Mouse (Mus musculus): ENCODE results near the gene Ugt2a2. TPM values are rescaled to one million over a fixed set of nuclear protein-coding genes. Genes with fewer than 3 reads are reported as not detected.
"Not testable (repeated sequence)": the region's sequence is repeated elsewhere in the genome, so short reads cannot be mapped to it uniquely, and the experiment has no call there.

The Ugt2a2 gene
- total RNA-seq (2012; rRNA removed) (not detected in 2 replicates), total RNA-seq (2014; rRNA removed) (not detected in 2 replicates), polyA plus RNA-seq (2012; ENCODE audit: insufficient read length, low read depth) (not detected in 2 replicates)

DNA sequence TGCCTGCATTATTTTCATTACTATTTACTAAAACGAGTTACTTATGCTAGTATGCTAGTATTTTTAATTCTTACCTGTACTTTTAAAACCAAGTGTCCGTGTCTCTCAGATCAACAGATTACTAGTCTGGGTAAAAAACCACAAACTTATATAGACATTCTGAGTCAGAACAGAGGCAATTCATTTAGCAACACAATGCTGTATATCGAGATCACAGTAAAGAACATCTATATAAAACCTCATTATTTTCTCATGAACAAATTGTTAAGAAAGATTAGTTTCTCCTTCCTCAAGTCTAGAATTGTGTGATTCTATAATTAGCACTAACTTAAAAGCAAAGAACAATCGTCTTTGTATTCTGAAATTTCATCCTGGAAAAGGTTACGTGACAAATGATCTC lies at the start of gene Ugt2a2:
Ugt2a2 (minus strand) TSS at position 101 of the 400 bp plus-strand sequence.
- in situ Hi-C loops (cut with MboI; ENCODE audit: low pct_ligation_motif_present, low pct_unique_long_range_greater_than_20kb, low sequenced_read_pairs): no loop called here

DNA sequence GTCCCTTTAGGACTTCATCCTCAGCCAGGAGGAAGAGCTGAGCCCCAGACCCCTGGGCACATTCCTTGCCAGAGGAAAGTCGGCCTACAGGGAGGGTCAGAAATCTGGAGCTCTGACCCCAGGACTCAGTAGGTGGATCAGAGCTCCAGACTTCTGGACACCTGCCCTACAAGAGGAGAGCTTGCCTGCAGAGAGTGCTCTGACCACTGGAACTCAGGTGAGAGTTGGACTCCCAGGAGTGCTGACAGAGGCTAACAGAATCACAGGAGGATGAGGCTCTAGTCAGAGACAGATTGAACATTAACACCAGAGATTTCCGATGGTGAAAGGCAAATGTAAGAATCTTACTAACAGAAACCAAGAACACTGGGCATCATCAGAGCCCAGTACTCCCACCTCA lies 41.5 kb upstream of the Ugt2a2 start:
- dilution Hi-C loops (cut with MboI; ENCODE audit: extremely low pct_ligation_motif_present, extremely low pct_unique_long_range_greater_than_20kb, low sequenced_read_pairs); H3K36me3 ChIP-seq (replicated peaks in 1 of 2; ENCODE audit: control insufficient read depth in 1 of 2, insufficient read depth in 1 of 2, low read length in 1 of 2); H3K27me3 ChIP-seq (replicated peaks); H3K27ac ChIP-seq (ENCODE audit: insufficient read depth, low read depth); H3K9ac ChIP-seq (ENCODE audit: insufficient read depth, low read depth); H3K9me3 ChIP-seq (replicated peaks; ENCODE audit: low read length); H3K4me2 ChIP-seq (ENCODE audit: insufficient read depth, low read depth, poor library complexity, severe bottlenecking); H3K79me2 ChIP-seq (replicated peaks; ENCODE audit: control insufficient read depth, extremely low read depth, insufficient read depth, poor library complexity, severe bottlenecking); DNase-seq (ENCODE audit: extremely low read depth); in situ Hi-C loops (cut with MboI; ENCODE audit: low pct_ligation_motif_present, low pct_unique_long_range_greater_than_20kb, low sequenced_read_pairs); H3K4me1 ChIP-seq (ENCODE audit: control insufficient read depth in 1 of 2, insufficient read depth in 2 of 2); H3K4me3 ChIP-seq (replicated peaks in 1 of 3; ENCODE audit: low read depth in 2 of 3, low read length in 2 of 3, poor library complexity in 1 of 3): not testable (repeated sequence)

More for the DNA sequence above, at the start of gene Ugt2a2:
- Histone ChIP-seq H3K79me2 (replicated peaks; ENCODE audit: control insufficient read depth, extremely low read depth, insufficient read depth, poor library complexity, severe bottlenecking) (no peaks in the 10 kb centered on the region), H3K9me3 (replicated peaks; ENCODE audit: low read length) (no peaks in the 10 kb centered on the region), H3K27ac (ENCODE audit: insufficient read depth, low read depth) (no peak within 1 kb of the TSS), H3K36me3 (replicated peaks in 1 of 2; ENCODE audit: control insufficient read depth in 1 of 2, insufficient read depth in 1 of 2, low read length in 1 of 2) (no peaks in the 10 kb centered on the region), H3K9ac (ENCODE audit: insufficient read depth, low read depth) (no peak within 1 kb of the TSS), H3K4me1 (ENCODE audit: control insufficient read depth in 1 of 2, insufficient read depth in 2 of 2) (no peaks in the 10 kb centered on the region), H3K27me3 (replicated peaks) (no peaks in the 10 kb centered on the region), H3K4me2 (ENCODE audit: insufficient read depth, low read depth, poor library complexity, severe bottlenecking) (no peak within 1 kb of the TSS), H3K4me3 (replicated peaks in 1 of 3; ENCODE audit: low read depth in 2 of 3, low read length in 2 of 3, poor library complexity in 1 of 3) (no peak within 1 kb of the TSS)
- no peak for TF ChIP-seq ZNF384 (IDR thresholded peaks at IDR 0.05; ENCODE audit: low read depth, low read length)
- TF ChIP-seq HCFC1 (IDR thresholded peaks at IDR 0.05; ENCODE audit: low read depth, low read length): no peak
- TF ChIP-seq CHD2 (IDR thresholded peaks at IDR 0.05; ENCODE audit: low read length): no peak
- TF ChIP-seq BHLHE40 (IDR thresholded peaks at IDR 0.05; ENCODE audit: low read depth, low read length): no peak
- TF ChIP-seq NELFE (IDR thresholded peaks at IDR 0.05; ENCODE audit: low read depth, low read length): no peak
- TF ChIP-seq MAZ (IDR thresholded peaks at IDR 0.05; ENCODE audit: low read depth, low read length): no peak
- TF ChIP-seq RCOR1 (conservative IDR thresholded peaks at IDR 0.05; ENCODE audit: low read depth, low read length): no peak
- TF ChIP-seq SIN3A (IDR thresholded peaks at IDR 0.05; ENCODE audit: low read length): no peak
- no peak for TF ChIP-seq EP300 (IDR thresholded peaks at IDR 0.05; ENCODE audit: low read length)
- no peak for TF ChIP-seq TBP (conservative IDR thresholded peaks at IDR 0.05; ENCODE audit: low read depth, low read length)
- TF ChIP-seq ZC3H11A (IDR thresholded peaks at IDR 0.05; ENCODE audit: low read depth, low read length): no peak
- TF ChIP-seq KAT2A (IDR thresholded peaks at IDR 0.05; ENCODE audit: insufficient replicate concordance, low read length): no peak
- TF ChIP-seq MYC (IDR thresholded peaks at IDR 0.05; ENCODE audit: low read depth, low read length): no peak
- no peak for DNase-seq (ENCODE audit: extremely low read depth)
- dilution Hi-C loops (cut with MboI; ENCODE audit: extremely low pct_ligation_motif_present, extremely low pct_unique_long_range_greater_than_20kb, low sequenced_read_pairs): no loop called here

- Histone ChIP-seq H3K4me2 (ENCODE audit: insufficient read depth, low read depth, poor library complexity, severe bottlenecking) (no peak overlapping the region), H3K27ac (ENCODE audit: insufficient read depth, low read depth) (no peak overlapping the region), H3K79me2 (replicated peaks; ENCODE audit: control insufficient read depth, extremely low read depth, insufficient read depth, poor library complexity, severe bottlenecking) (no peaks in the 10 kb centered on the region), H3K4me3 (replicated peaks in 1 of 3; ENCODE audit: low read depth in 2 of 3, low read length in 2 of 3, poor library complexity in 1 of 3) (no peak overlapping the region), H3K9ac (ENCODE audit: insufficient read depth, low read depth) (no peak overlapping the region), H3K9me3 (replicated peaks; ENCODE audit: low read length) (no peaks in the 10 kb centered on the region), H3K4me1 (ENCODE audit: control insufficient read depth in 1 of 2, insufficient read depth in 2 of 2) (no peaks in the 10 kb centered on the region), H3K36me3 (replicated peaks in 1 of 2; ENCODE audit: control insufficient read depth in 1 of 2, insufficient read depth in 1 of 2, low read length in 1 of 2) (no peaks in the 10 kb centered on the region), H3K27me3 (replicated peaks) (no peaks in the 10 kb centered on the region)
- TF ChIP-seq NRF1 (IDR thresholded peaks at IDR 0.05; ENCODE audit: low read depth, low read length): no peak
- dilution Hi-C loops (cut with MboI; ENCODE audit: extremely low pct_ligation_motif_present, extremely low pct_unique_long_range_greater_than_20kb, low sequenced_read_pairs): no loop called here
- in situ Hi-C loops (cut with MboI; ENCODE audit: low pct_ligation_motif_present, low pct_unique_long_range_greater_than_20kb, low sequenced_read_pairs): no loop called here
- no peak for DNase-seq (ENCODE audit: extremely low read depth)
These were observed 23.9 kb upstream of the Ugt2a2 start for GRCm38 (mm10) chr5:87505776-87506458.
